Mouse (Mus musculus): ENCODE measurements at regions not wholly inside any gene's neighbourhood (a gene's known extent, or its start where the extent isn't known, plus 50 kb on each side); places are given as distances from the start of the nearest gene placed in this dataset.

DNA sequence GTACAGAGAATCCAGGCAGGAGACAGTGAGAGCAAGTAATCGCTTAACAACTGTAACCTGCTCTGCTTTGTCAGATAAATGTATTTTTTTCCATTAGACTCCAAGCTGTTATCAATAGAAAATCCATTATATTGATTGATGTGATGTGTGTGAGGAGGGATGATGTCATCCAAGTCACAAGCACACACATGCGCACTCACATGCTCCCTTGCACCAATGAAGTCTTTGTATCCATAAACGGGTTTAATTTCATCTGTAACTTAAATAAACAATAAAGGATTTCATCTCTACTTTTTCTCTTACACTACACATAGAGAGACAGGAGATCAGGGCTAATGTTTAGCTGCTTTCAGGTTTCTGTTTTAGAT, 175.7 kb upstream of the Crim1 start:
- TF ChIP-seq CTCF (IDR thresholded peaks at IDR 0.05) (no peak), EP300 (IDR thresholded peaks at IDR 0.05) (no peak)
